Mouse (Mus musculus) embryonic facial prominence, embryonic 15.5 days (tissue): Measurements from ENCODE around the gene Gm20388. TPM values are rescaled to one million over a fixed set of nuclear protein-coding genes. Genes with fewer than 3 reads are reported as not detected.

ENCODE experiments used
- ATAC-seq: fragments of 200-750 bp; cut with Nextera tagmentation; 2 replicates; pipeline ENCODE4 v1.8.0; 2017; ENCODE audit warnings: low read depth, moderate TSS enrichment; ENCODE audit not compliant: insufficient number of reproducible peaks, low FRiP score, low TSS enrichment
- H3K27ac ChIP-seq: fragments of 300-500 bp; sonication (generic); replicated peaks from 2 replicates; pipeline ENCODE4 v1.5.1; 2015; ENCODE audit warnings: mild to moderate bottlenecking, inconsistent platforms
- H3K27me3 ChIP-seq: fragments of 300-500 bp; sonication (generic); 2 replicates; pipeline ENCODE4 v1.6.1; 2015; ENCODE audit warnings: inconsistent platforms
- H3K36me3 ChIP-seq: fragments of 300-500 bp; sonication (generic); 2 replicates; pipeline ENCODE4 v1.6.1; 2015; ENCODE audit warnings: mild to moderate bottlenecking, inconsistent platforms
- H3K4me1 ChIP-seq: fragments of 300-500 bp; sonication (generic); 2 replicates; pipeline ENCODE4 v1.6.1; 2015; ENCODE audit warnings: inconsistent platforms
- H3K4me2 ChIP-seq: fragments of 300-500 bp; sonication (generic); replicated peaks from 2 replicates; pipeline ENCODE4 v1.6.1; 2015; ENCODE audit warnings: mild to moderate bottlenecking, inconsistent platforms
- H3K4me3 ChIP-seq: fragments of 300-500 bp; sonication (generic); replicated peaks from 2 replicates; pipeline ENCODE4 v1.5.1; 2015; ENCODE audit warnings: mild to moderate bottlenecking, inconsistent platforms
- H3K9ac ChIP-seq: fragments of 300-500 bp; sonication (generic); 2 replicates; pipeline ENCODE4 v1.6.1; 2015; ENCODE audit warnings: inconsistent platforms
- H3K9me3 ChIP-seq: fragments of 300-500 bp; sonication (generic); replicated peaks from 2 replicates; pipeline ENCODE4 v1.6.1; 2016; ENCODE audit warnings: inconsistent platforms
- WGBS: fragments of 180-500 bp; shearing (Covaris S2); methylation state at CpG from one replicate; pipeline ENCODE4 v1.1.7; 2015; 5-methylcytosine and 5-hydroxymethylcytosine counted together
- polyA plus RNA-seq: library from polyadenylated mRNA; unstranded; fragments of >200 nt; fragmentation: Nextera tagmentation; extraction: Ambion mirVana; gene quantifications from 2 replicates; pipeline ENCODE4 v1.2.1, GENCODE M21; 2015

Gene Gm20388
- polyA plus RNA-seq, 1 experiment from 2014 or later: 8.0 TPM

GRCm38 (mm10) chr8:123478456-123479218, 3568.0 kb downstream of the Gm20388 start:
- Histone ChIP-seq H3K9ac (peak overlapping the region; percentile 60), H3K4me3 (peak overlapping the region; percentile 93), H3K4me2 (peak overlapping the region; percentile 74), H3K4me1 (peaks cover 19% of the 10 kb centered on the region), H3K27ac (peak overlapping the region; percentile 94), H3K27me3 (no peaks in the 10 kb centered on the region), H3K36me3 (peaks cover 27% of the 10 kb centered on the region), H3K9me3 (no peaks in the 10 kb centered on the region)
- WGBS: 32% methylated on average over 16 of the region's 16 CpGs
- no peak for ATAC-seq

- peaks cover 65% of the 10 kb centered on the region for H3K36me3 ChIP-seq
- H3K4me2 ChIP-seq: no peak overlapping the region
- peaks cover 11% of the 10 kb centered on the region for H3K4me1 ChIP-seq
- H3K9me3 ChIP-seq: no peaks in the 10 kb centered on the region
- WGBS: 89% methylated on average over 7 of the region's 7 CpGs
- no peak overlapping the region for H3K4me3 ChIP-seq
- no peaks in the 10 kb centered on the region for H3K27me3 ChIP-seq
- ATAC-seq: no peak
- H3K27ac ChIP-seq: no peak overlapping the region
- no peak overlapping the region for H3K9ac ChIP-seq
Measured at GRCm38 (mm10) chr8:123482627-123483026, 3572.0 kb downstream of the Gm20388 start.

GRCm38 (mm10) chr8:123491280-123492075, 3580.8 kb downstream of the Gm20388 start:
- H3K4me1 ChIP-seq: no peaks in the 10 kb centered on the region
- H3K9me3 ChIP-seq: no peaks in the 10 kb centered on the region
- H3K27ac ChIP-seq: no peak overlapping the region
- 90% methylated on average over 15 of the region's 15 CpGs for WGBS
- H3K27me3 ChIP-seq: no peaks in the 10 kb centered on the region
- H3K9ac ChIP-seq: no peak overlapping the region
- ATAC-seq: no peak
- H3K4me2 ChIP-seq: no peak overlapping the region
- H3K4me3 ChIP-seq: no peak overlapping the region
- peaks cover 93% of the 10 kb centered on the region for H3K36me3 ChIP-seq

- WGBS: 96% methylated on average over 9 of the region's 9 CpGs
- Histone ChIP-seq H3K27ac (no peak overlapping the region), H3K9ac (no peak overlapping the region), H3K4me2 (no peak overlapping the region), H3K36me3 (peaks cover 93% of the 10 kb centered on the region), H3K4me1 (no peaks in the 10 kb centered on the region), H3K9me3 (no peaks in the 10 kb centered on the region), H3K4me3 (no peak overlapping the region), H3K27me3 (no peaks in the 10 kb centered on the region)
- no peak for ATAC-seq
Measured at GRCm38 (mm10) chr8:123492898-123493297, 3582.3 kb downstream of the Gm20388 start.

GRCm38 (mm10) chr8:123497699-123498098, 3587.1 kb downstream of the Gm20388 start:
- WGBS: 85% methylated on average over 4 of the region's 4 CpGs
- ATAC-seq: no peak
- H3K9me3 ChIP-seq: no peaks in the 10 kb centered on the region

GRCm38 (mm10) chr8:123498963-123499362, 3588.3 kb downstream of the Gm20388 start:
- no peak overlapping the region for H3K4me2 ChIP-seq

More at GRCm38 (mm10) chr8:123497699-123498098, 3587.1 kb downstream of the Gm20388 start:
- Histone ChIP-seq H3K27ac (no peak overlapping the region), H3K27me3 (no peaks in the 10 kb centered on the region), H3K4me2 (no peak overlapping the region), H3K9ac (no peak overlapping the region), H3K4me3 (no peak overlapping the region), H3K4me1 (no peaks in the 10 kb centered on the region), H3K36me3 (peaks cover 95% of the 10 kb centered on the region)

GRCm38 (mm10) chr8:123499556-123499955, 3588.9 kb downstream of the Gm20388 start:
- Histone ChIP-seq H3K4me1 (no peaks in the 10 kb centered on the region), H3K9ac (no peak overlapping the region), H3K36me3 (peaks cover 95% of the 10 kb centered on the region), H3K27me3 (no peaks in the 10 kb centered on the region), H3K9me3 (no peaks in the 10 kb centered on the region), H3K4me2 (no peak overlapping the region), H3K4me3 (no peak overlapping the region), H3K27ac (no peak overlapping the region)
- no peak for ATAC-seq
- WGBS: 94% methylated on average over 11 of the region's 11 CpGs

More at GRCm38 (mm10) chr8:123498963-123499362, 3588.3 kb downstream of the Gm20388 start:
- Histone ChIP-seq H3K4me1 (no peaks in the 10 kb centered on the region), H3K9ac (no peak overlapping the region), H3K27ac (no peak overlapping the region), H3K4me3 (no peak overlapping the region), H3K36me3 (peaks cover 95% of the 10 kb centered on the region), H3K9me3 (no peaks in the 10 kb centered on the region), H3K27me3 (no peaks in the 10 kb centered on the region)
- no peak for ATAC-seq
- 90% methylated on average over 11 of the region's 11 CpGs for WGBS

GRCm38 (mm10) chr8:123502192-123502591, 3591.6 kb downstream of the Gm20388 start:
- no peaks in the 10 kb centered on the region for H3K9me3 ChIP-seq
- H3K4me3 ChIP-seq: no peak overlapping the region
- no peaks in the 10 kb centered on the region for H3K27me3 ChIP-seq
- 81% methylated on average over 5 of the region's 5 CpGs for WGBS
- H3K4me2 ChIP-seq: no peak overlapping the region
- H3K36me3 ChIP-seq: peaks cover 94% of the 10 kb centered on the region
- ATAC-seq: no peak
- no peaks in the 10 kb centered on the region for H3K4me1 ChIP-seq
- H3K27ac ChIP-seq: no peak overlapping the region
- H3K9ac ChIP-seq: no peak overlapping the region

- Histone ChIP-seq H3K4me1 (no peaks in the 10 kb centered on the region), H3K27me3 (no peaks in the 10 kb centered on the region), H3K36me3 (peaks cover 94% of the 10 kb centered on the region), H3K9ac (no peak overlapping the region), H3K4me2 (no peak overlapping the region), H3K4me3 (no peak overlapping the region), H3K9me3 (no peaks in the 10 kb centered on the region), H3K27ac (no peak overlapping the region)
- WGBS: 99% methylated on average over 6 of the region's 6 CpGs
- no peak for ATAC-seq
Measured at GRCm38 (mm10) chr8:123503801-123504467, 3593.3 kb downstream of the Gm20388 start.

- no peak for ATAC-seq
- Histone ChIP-seq H3K36me3 (peaks cover 92% of the 10 kb centered on the region), H3K4me1 (no peaks in the 10 kb centered on the region), H3K27ac (no peak overlapping the region), H3K4me2 (no peak overlapping the region), H3K4me3 (no peak overlapping the region), H3K9me3 (no peaks in the 10 kb centered on the region), H3K9ac (no peak overlapping the region), H3K27me3 (no peaks in the 10 kb centered on the region)
- WGBS: 90% methylated on average over 9 of the region's 9 CpGs
Measured at GRCm38 (mm10) chr8:123504591-123505195, 3594.1 kb downstream of the Gm20388 start.

GRCm38 (mm10) chr8:123505267-123505666, 3594.6 kb downstream of the Gm20388 start:
- 82% methylated on average over 4 of the region's 4 CpGs for WGBS
- Histone ChIP-seq H3K4me2 (no peak overlapping the region), H3K9me3 (no peaks in the 10 kb centered on the region), H3K36me3 (peaks cover 92% of the 10 kb centered on the region), H3K27ac (no peak overlapping the region), H3K27me3 (no peaks in the 10 kb centered on the region), H3K4me1 (no peaks in the 10 kb centered on the region), H3K4me3 (no peak overlapping the region), H3K9ac (no peak overlapping the region)
- ATAC-seq: no peak
